Mouse (Mus musculus) ovary, postnatal 10 days (tissue): ENCODE measurements around the gene Armh2.
"Not testable (repeated sequence)": the region's sequence is repeated elsewhere in the genome, so short reads cannot be mapped to it uniquely, and the experiment has no call there.

Experiments
- DNase-seq: peaks from one replicate; pipeline ENCODE4 v3.0.0; 2022; ENCODE audit warnings: low spot score

The Armh2 gene

DNA sequence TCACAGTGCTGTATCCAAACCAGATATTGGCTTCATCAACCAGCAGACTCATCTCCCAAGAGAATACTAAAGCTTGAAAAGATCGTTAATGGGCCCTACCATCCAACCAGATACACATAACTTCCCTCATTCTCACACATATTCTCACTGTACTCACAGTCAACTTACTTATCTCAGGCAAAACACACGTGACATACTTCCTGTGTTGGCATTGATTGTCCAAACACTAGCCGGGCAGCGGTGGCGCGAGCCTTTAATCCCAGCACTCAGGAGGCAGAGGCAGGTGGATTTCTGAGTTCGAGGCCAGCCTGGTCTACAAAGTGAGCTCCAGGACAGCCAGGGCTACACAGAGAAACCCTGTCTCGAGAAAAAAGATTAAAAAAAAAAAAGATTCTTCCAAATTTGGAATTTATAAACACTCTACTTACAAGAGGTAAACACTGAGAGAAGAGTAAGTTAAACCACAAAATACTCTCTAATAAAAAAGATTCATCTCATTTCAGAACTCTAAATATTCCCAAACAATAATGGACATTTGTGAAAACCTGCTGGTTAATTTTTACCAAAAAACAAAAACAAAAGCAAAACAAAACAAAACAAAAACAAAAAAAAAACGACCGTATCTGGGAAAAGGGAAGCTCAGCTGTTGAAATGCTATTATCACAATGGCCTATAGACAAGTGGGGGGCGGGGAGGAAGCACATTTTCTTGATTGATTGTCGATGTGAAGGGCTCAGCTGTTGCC is 17.0 kb downstream of the Armh2 start:
- no peak for DNase-seq

DNA sequence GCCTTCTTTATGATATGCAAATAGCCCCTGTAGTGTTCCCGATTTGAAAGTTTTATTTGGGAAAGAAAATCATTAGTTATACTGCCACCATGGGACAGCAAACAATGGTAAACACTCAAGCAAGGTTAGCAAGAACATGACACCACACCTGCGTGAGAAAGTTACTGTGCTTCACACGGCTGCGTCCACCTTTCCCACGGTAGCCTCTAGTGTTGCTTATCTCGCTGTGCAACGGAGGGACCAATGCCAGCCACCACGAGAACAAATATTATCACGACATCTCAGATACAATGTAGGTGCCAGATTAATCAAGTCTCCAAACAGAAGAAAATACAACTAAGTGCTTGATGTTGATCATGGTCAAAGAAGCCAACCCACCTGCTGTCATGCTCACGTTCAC is 18.4 kb downstream of the Armh2 start:
- DNase-seq, result no peak

DNA sequence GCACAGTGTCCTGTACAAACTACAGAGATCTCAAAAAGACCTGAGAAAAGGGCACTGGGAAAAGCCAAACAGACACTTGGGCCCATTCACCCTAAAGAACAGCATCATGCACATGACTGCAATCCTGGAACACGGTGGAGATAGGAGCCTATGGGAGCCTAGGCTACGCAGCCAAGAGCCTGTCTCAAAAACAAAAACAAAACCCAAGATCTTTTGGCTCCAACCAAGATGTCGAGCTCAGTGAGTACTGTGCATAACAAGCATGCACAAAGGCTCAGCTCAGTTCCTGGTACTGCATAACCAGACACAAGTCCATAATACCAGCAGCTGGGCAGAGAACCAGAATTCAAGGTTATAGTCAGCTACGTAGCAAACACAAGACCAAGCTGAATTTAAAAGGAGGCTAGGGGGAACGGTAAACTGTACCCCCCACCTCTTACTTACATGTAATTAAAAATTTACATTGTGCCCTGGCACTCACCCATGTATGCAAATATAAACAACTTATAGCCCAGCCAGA is 19.4 kb downstream of the Armh2 start:
- no peak for DNase-seq

GRCm38 (mm10) chr13:24761083-24761402 is 20.0 kb downstream of the Armh2 start:
- no peak for DNase-seq

DNA sequence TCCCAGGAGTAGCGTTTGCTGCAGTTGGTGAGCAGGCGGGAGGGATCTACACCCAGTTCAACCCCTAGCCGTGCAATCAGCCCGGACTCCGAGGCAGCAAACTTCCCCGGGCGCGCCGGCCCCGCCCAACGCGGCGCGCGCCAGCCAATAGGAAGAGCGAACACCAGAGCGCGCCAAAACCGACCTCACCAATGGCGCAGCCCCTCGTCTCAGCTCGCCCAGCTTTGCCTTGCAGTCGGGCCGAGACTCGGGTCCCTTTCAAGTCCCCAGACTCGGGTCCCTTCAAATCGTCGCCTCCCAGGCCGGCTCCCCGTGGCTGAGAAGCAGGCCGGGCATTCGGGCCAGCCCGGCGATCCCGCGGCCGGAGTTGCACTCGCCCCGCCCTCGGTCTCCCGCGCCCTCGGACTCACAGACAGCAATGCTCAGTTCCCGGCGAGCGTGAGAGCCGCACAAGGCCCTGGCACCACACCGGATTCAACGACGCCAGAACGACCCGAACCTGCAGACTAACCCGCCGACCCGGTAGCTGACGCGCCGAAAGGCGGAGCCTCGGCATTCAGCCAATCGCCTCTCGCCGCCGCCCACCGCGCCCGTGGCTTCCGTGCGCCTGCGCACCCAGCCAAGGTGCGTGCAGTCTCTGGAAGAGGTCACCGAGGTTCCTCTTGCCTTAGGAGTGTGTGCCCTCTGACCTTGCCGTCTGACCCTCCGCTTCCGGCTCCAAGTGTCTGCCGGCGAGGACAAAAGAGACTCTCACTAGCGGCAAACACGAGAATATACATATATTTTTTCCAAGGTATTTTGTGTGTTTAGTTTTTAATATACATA is 20.6 kb downstream of the Armh2 start, which contains the start of gene Gmnn:
Gene Gmnn, minus strand, starts transcription at position 521 of the 825 bp plus-strand sequence.
- DNase-seq, result peak; percentile 62

DNA sequence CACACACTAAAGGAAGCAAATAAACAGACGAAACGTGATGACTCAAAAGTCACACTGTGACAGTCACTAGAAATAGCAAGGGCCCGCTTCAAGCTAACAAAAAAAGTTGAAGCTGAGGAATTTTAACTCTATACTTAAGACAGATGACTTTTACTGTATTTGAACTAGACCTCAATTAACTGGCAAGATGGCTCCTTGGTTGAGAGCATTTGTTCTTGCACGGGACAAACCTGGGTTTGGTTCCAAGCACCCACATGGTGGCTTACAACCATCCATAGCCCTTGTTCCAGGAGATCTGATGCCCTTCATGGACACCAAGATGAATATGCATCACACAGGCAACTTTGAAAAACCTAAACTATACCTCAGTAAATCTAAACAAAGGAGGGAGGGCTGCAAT is 21.2 kb downstream of the Armh2 start:
- no peak for DNase-seq

GRCm38 (mm10) chr13:24767809-24768208 is 26.8 kb downstream of the Armh2 start:
- not testable (repeated sequence) for DNase-seq

DNA sequence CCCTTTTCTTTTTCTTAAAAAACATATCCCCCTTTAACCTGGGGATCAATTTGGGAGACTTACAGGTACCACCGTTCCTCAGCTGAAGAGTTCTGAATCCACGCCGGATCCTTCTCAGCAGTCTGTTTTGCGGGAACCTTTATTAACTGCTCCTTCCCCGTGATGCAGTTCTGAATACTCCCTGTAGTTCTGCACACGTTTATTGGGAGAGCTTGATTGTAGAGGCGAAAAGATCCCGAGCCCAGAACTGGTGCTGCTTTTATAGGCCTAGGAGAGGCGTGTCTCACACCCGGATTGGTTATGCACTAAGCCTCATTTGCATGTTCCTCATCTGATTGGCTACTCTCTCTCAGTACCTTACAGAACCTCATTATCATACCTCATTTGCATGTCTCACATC is 30.4 kb downstream of the Armh2 start:
- DNase-seq, result not testable (repeated sequence)

- DNase-seq, result no peak
These were observed 35.3 kb downstream of the Armh2 start for GRCm38 (mm10) chr13:24776146-24776844.

DNA sequence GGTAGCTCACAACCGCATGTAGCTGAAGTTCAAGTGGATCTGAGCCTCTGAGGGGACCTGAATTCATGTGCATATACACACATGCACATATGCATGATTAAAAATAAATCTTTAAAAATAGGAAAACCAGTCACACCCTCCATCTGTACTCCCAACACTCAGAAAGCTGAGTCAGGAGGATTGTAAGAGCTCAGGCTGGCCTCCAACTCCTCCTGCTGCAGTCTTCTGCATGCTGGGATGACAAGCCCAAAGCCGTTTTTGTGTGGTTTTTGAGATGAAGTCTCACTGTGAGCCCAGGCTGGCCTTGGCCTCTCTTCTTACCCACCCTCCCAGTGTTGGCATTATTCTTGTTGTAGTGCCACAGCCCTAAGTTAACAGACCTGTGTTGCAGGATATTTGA is 37.0 kb downstream of the Armh2 start:
- DNase-seq, result no peak

DNA sequence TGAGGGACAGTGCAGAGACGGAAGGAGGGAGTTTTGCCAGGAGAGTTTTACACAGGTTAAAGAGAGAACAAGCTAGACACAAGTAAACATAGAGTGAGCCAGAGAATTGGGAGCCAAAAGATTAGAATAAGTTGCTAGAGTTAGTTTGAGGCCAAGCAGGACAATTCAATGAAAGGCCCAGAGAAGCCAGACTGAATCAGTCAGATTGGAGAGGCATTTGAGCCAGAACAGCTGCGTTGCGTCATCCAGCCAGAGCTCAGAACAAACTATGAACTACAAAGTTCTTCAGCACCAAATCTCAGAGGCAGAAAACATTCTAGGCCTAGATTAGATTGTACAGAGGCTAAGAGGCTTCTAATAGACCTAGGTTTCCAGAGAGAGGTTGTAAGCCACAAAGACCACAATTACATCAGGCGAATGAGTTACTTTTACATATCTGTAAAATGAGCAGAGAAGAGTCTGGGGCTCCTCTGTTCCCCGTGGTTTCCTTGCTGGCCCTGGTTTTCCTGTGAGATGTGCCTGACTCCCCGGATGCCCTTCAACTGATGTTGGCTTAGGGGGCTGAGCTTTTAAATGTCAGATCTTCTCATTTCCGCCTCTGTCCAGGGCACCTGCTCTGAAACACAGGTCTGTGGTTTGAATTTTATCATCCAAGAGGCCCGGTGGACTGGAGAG is 37.8 kb downstream of the Armh2 start:
- no peak for DNase-seq

GRCm38 (mm10) chr13:24781916-24782315 is 40.9 kb downstream of the Armh2 start:
- DNase-seq, result no peak

GRCm38 (mm10) chr13:24786014-24786490 is 45.0 kb downstream of the Armh2 start:
- DNase-seq, result no peak

DNA sequence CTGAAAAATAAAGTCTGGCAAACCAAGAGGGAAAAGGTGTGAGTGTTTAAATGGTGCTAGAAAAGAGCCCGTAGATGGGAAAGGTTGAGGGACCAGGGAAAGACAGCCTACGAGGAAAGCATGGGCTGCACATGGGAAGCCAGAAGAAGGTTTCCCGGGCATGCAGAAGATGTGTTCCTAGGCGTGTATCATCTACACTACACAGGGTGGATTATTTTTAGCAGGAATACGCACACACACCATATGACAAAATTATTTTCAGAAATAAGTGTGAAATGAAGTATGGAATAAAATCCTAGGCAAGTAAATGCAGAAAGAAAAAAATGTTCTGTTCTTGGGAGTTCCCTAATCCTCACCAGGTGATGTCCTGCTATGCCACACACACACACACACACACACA is 46.4 kb downstream of the Armh2 start:
- DNase-seq, result no peak

DNA sequence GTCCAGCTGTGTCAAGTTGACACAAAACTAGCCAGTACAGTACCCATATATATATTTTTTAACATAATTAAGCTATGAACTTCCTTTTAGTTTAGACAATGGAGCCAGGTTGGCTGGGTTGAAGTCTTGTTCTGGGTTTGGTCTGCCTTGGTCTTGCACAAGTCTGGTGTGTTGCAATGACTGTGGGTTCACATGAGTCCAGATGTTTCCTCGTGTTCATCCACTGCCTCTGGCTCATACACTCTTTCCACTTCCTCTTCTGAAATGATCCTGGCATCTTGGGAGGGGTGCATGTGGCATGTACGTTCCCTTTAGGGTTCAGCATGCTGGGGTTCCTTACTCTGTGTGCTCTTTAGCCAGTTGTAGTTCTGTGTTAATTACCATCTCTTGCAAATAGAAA is 50.3 kb downstream of the Armh2 start:
- DNase-seq, result no peak

DNA sequence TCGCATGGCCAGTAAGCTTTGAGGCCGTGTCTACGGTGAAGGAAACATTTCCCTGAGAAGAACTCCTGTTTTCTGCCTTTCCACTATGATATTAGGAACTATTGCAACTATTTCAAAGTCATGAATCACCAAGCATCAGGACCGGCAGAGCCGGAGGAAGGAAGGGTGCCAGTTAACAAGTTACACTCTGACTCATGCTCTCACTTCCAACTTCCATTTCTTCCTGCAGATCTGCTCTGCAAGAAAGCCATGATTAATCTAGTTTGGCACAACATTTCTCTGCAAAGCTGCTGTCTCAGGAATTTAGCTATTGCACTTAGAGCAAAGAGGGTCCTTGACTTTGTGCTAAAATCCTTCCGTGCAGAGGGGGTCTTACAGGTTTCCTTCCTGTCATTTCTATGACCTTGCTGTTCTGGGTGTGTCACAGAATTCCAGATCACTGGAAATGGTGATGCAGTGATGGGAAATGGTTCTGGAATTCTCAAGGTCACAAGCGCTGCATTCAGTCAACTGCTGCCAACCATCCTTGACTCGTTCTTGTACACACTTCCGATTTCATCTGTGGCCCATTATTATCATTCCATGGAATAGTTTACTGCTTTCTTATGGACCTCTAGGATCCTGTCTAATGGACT is 51.5 kb downstream of the Armh2 start:
- DNase-seq, result no peak
